Mouse (Mus musculus) left cerebral cortex, postnatal 14 days (tissue): ENCODE measurements around the gene Cpeb3. TPM values are rescaled to one million over a fixed set of nuclear protein-coding genes. Genes with fewer than 3 reads are reported as not detected.
A peak's percentile ranks its signal among the peaks of the same experiment; 100 is the strongest.
"Not testable (repeated sequence)": the region's sequence is repeated elsewhere in the genome, so short reads cannot be mapped to it uniquely, and the experiment has no call there.

ENCODE experiments used
- DNase-seq, 2 experiments: peaks; one replicate each; pipeline ENCODE4 v3.0.0; 2021 to 2022; ENCODE audit warnings: low spot score in 2 of 2, mixed read lengths in 1 of 2
- intact Hi-C: fragments of 180-260 bp; cut with DNase I; formaldehyde crosslinking; loops from one replicate; pipeline ENCODE4 v1.15.1; 2025
- total RNA-seq, 2 experiments: library from RNA; stranded (reverse); gene quantifications; 2 replicates each; pipeline ENCODE4 v1.2.3; 2021

Gene Cpeb3
- total RNA-seq, 2 experiments from 2014 or later, result 68.8 to 69.3 TPM

DNA sequence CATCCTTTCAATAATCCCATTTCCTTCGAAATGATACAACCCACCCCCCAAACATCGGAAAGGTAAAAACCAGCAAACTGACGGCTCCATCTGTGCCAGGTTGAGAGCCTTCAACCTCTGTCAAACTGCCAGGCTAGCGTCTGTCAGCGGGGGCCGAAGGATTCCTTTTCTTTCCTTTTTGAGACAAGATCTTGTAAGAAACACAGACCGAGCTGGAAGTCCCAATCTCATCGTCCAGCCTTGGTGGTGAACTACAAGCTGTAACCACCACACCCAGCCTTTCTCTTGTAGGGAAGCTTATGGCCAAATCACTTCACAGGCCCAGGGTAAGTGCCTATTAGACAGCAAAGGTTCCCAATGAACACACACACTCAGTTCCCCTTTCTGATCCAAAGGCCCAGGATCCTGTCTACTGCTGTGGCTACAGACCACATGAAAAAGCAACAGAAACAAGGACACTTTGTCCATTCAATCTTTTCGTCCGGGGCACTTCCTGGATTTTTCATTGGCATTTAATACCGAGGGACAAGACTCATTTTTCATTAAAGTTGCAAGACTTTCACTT is 35.8 kb downstream of the Cpeb3 start:
- DNase-seq, result no peak
- intact Hi-C loops, result loop anchor here (1.0 kb wide), 1 partner anchor 36 kb away; the partner anchor contains the start of gene Cpeb3

DNA sequence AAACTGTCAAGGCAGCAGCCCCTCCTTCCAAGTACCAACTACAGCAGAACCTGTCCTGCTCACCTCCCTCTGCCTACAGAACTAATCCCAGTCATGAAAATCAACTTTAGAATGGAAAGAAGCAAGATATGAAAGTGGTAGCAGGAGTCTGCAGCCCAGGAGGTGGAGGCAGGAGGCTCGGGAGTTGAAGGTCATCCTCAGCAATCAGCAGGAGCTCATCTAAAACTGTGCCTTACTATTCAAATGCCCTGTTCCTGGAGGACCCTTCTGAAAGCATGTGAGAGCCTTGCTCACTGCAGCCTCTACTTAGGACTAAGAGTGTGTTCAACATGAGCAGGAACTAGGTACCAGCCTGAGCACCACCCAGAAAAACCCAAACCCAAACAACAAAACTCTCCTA is 36.3 kb downstream of the Cpeb3 start:
- intact Hi-C loops, result no loop called here
- DNase-seq, result no peak

- intact Hi-C loops, result no loop called here
- DNase-seq, result no peak
Observed at GRCm38 (mm10) chr19:37156770-37157336, 51.5 kb downstream of the Cpeb3 start.

DNA sequence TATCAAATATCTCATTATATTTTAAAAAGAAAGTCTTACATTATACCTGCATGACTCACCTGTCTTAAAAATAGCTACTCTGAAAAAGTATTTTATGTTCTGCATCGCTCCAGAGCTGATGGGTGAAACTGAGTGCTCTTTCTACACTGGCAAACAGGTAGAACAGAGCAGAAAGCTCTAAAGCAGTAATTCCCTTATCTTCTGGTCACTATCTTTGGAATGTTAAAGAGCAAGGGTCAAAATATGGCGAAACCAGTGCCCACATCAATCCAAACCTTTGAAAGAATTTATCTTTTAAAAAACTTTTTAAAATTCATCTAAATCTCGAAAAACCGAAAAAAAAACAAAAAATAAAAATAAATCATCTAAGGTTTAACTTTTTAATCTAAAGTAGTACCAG is 52.4 kb downstream of the Cpeb3 start:
- intact Hi-C loops, result no loop called here

DNA sequence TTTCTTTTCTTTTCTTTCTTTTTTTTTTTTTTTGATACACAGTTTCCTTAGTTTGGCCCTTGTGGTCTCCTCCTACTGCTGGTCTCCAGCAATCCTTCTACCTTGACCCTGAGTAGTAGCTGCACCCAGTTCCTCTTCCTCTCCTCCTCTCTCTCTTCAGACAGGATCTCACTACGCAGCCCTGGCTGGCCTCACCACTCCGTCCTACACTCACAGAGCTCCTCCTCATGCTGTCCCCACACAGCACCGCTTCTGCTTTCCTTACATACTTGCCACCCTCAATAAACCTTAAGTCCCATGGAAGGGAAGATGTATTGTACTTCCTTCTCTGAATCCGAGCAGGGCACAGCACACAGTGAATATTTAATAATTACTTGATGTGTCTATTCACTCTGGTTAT is 61.3 kb downstream of the Cpeb3 start:
- intact Hi-C loops, result no loop called here
- DNase-seq, result no peak

More for the DNA sequence above, 52.4 kb downstream of the Cpeb3 start:
- DNase-seq, result no peak

DNA sequence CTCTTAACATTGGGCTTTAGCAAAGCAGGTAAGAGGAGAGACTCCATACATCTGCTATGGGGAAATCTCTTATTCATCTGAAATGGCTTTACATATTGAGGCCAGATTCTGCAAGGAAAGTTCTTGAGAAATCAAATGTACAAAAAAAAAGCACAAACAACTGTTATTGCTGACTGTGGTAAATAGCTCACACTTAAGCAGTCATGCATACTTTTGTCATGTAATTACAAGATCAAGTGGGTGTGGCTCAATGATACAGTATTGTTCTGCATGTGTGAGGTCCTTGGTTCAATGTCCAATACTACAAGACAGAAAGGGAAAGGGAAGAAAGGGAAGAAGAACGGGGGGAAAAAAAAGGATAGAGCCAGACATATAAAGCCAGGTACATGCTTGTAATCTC is 62.6 kb downstream of the Cpeb3 start:
- DNase-seq, result no peak
- intact Hi-C loops, result no loop called here

DNA sequence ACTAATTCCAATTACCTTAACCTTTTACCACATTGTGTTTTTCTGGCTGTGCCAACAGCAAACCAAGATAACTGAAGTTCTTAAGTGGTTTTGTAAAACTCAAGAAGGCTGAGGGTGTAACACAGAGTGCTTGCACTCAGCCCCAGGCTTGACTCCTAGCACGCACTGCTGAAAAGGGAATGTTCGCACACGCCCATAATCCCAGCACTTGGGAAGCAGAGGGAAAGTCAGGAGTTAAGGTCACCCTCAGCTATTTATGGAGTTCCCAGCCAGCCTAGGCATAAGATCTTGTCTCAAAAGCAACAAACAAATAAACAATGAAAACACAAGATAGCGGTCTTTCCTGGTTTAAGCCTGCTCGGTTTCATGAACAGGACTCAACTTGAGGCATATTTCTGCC is 63.0 kb downstream of the Cpeb3 start:
- no peak for DNase-seq
- intact Hi-C loops, result no loop called here

GRCm38 (mm10) chr19:37141623-37142022 is 66.8 kb downstream of the Cpeb3 start:
- no peak for DNase-seq
- intact Hi-C loops, result no loop called here

- intact Hi-C loops, result no loop called here
- no peak for DNase-seq
Observed at GRCm38 (mm10) chr19:37137133-37137532, 71.3 kb downstream of the Cpeb3 start.

DNA sequence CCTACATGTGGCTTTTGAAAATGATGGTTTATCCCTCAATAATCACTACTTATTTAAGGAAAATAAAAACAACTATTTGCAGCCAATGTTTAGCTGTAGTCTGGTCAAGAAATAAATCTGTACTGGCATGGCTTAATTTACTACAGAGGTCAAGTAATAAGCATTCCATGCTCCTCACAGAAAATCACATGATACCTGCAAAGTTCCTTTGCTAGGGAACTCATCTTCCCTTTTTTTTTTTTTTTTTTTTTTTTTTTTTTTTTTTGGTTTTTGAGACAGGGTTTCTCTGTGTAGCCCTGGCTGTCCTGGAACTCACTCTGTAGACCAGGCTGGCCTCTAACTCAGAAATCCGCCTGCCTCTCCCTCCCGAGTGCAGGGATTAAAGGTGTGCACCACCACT is 72.9 kb downstream of the Cpeb3 start:
- not testable (repeated sequence) for DNase-seq

GRCm38 (mm10) chr19:37133666-37134065 is 74.7 kb downstream of the Cpeb3 start:
- DNase-seq, result no peak
- intact Hi-C loops, result no loop called here

More for the DNA sequence above, 72.9 kb downstream of the Cpeb3 start:
- intact Hi-C loops, result not testable (repeated sequence)

- peak in 1 of 2 experiments; percentile 14 for DNase-seq
- intact Hi-C loops, result no loop called here
Observed at GRCm38 (mm10) chr19:37131660-37132059, 76.7 kb downstream of the Cpeb3 start.

- intact Hi-C loops, result no loop called here
- DNase-seq, result no peak
Observed at GRCm38 (mm10) chr19:37128461-37128860, 79.9 kb downstream of the Cpeb3 start.

- no peak for DNase-seq
- intact Hi-C loops, result no loop called here
Observed at GRCm38 (mm10) chr19:37127018-37127567, 81.3 kb downstream of the Cpeb3 start.

DNA sequence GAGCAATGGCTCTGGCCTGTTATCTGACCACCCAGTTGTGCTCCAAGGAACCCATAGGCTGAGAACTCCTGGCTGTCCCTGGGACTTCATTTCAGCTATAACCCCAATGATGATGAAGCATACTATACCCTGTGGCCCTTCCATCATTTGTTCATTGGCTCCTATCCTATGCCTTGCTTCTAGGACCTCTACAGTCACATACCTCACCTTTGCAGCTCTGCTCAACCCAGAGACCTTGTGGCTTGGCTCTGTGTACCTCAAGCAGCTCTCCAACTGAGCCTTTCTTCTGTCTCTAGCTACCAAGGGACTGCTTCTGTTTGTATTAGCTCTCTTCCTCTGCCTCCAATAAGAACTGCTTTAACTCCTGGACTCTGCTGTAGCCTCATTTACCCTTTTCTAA is 83.4 kb downstream of the Cpeb3 start:
- intact Hi-C loops, result no loop called here
- DNase-seq, result no peak

- no peak for DNase-seq
- intact Hi-C loops, result no loop called here
Observed at GRCm38 (mm10) chr19:37119281-37119680, 89.1 kb downstream of the Cpeb3 start.

GRCm38 (mm10) chr19:37115824-37116223 is 92.6 kb downstream of the Cpeb3 start:
- intact Hi-C loops, result no loop called here
- DNase-seq, result no peak

GRCm38 (mm10) chr19:37115374-37115773 is 93.0 kb downstream of the Cpeb3 start:
- intact Hi-C loops, result no loop called here

DNA sequence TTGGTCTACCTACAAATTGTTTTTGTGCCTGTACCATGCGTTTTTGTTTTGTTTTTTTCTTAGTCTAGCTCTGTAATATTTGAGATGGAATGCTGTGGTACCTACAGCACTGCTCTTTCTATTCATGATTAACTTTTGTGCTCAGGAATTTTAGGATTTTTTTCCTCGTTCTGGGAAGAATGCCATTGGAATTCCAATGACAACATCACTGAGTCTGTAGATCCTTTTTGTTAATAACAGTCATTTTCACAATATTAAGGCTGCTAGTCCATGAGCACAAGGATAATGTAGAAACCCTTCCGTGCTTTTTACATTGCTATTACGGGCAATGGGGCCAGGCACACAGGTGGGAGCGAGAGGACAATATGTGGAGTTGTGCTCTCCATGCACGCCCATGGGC is 96.6 kb downstream of the Cpeb3 start:
- intact Hi-C loops, result no loop called here
- no peak for DNase-seq

More at GRCm38 (mm10) chr19:37115374-37115773, 93.0 kb downstream of the Cpeb3 start:
- no peak for DNase-seq

- no peak for DNase-seq
- intact Hi-C loops, result no loop called here
Observed at GRCm38 (mm10) chr19:37110494-37110893, 97.9 kb downstream of the Cpeb3 start.

- intact Hi-C loops, result no loop called here
- no peak for DNase-seq
Observed at GRCm38 (mm10) chr19:37109853-37110252, 98.5 kb downstream of the Cpeb3 start.
